Mouse (Mus musculus) intestine, embryonic 15.5 days (tissue): ENCODE data around the gene Thap3. TPM values are rescaled to one million over a fixed set of nuclear protein-coding genes. Genes with fewer than 3 reads are reported as not detected.
A peak's percentile ranks its signal among the peaks of the same experiment; 100 is the strongest.

Source experiments
- ATAC-seq: fragments of 200-750 bp; cut with Nextera tagmentation; 2 replicates; pipeline ENCODE4 v1.8.0; 2017; ENCODE audit warnings: moderate TSS enrichment, moderate library complexity
- H3K27ac ChIP-seq: fragments of 300-500 bp; sonication (generic); 2 replicates; pipeline ENCODE4 v1.5.1; 2015; ENCODE audit warnings: mild to moderate bottlenecking, inconsistent platforms
- H3K27me3 ChIP-seq: fragments of 300-500 bp; sonication (generic); replicated peaks from 2 replicates; pipeline ENCODE4 v1.6.1; 2015; ENCODE audit warnings: inconsistent platforms
- H3K36me3 ChIP-seq: fragments of 300-500 bp; sonication (generic); 2 replicates; pipeline ENCODE4 v1.6.1; 2015; ENCODE audit warnings: inconsistent platforms
- H3K4me1 ChIP-seq: fragments of 300-500 bp; sonication (generic); replicated peaks from 2 replicates; pipeline ENCODE4 v1.6.1; 2015; ENCODE audit warnings: inconsistent platforms
- H3K4me2 ChIP-seq: fragments of 300-500 bp; sonication (generic); replicated peaks from 2 replicates; pipeline ENCODE4 v1.6.1; 2015; ENCODE audit warnings: mild to moderate bottlenecking, inconsistent platforms
- H3K4me3 ChIP-seq: fragments of 300-500 bp; sonication (generic); replicated peaks from 2 replicates; pipeline ENCODE4 v1.5.1; 2015; ENCODE audit warnings: inconsistent platforms
- H3K9ac ChIP-seq: fragments of 300-500 bp; sonication (generic); 2 replicates; pipeline ENCODE4 v1.6.1; 2015; ENCODE audit warnings: inconsistent platforms
- H3K9me3 ChIP-seq: fragments of 300-500 bp; sonication (generic); 2 replicates; pipeline ENCODE4 v1.6.1; 2016; ENCODE audit warnings: inconsistent platforms
- WGBS: fragments of 180-500 bp; shearing (Covaris S2); methylation state at CpG from one replicate; pipeline ENCODE4 v1.1.7; 2015; 5-methylcytosine and 5-hydroxymethylcytosine counted together
- polyA plus RNA-seq: library from polyadenylated mRNA; unstranded; fragments of >200 nt; fragmentation: Nextera tagmentation; extraction: Ambion mirVana; gene quantifications from 2 replicates; pipeline ENCODE4 v1.2.1, GENCODE M21; 2015

Thap3 gene
- polyA plus RNA-seq, 1 experiment from 2014 or later: 31.2 TPM

- no peak for ATAC-seq
- H3K36me3 ChIP-seq: peaks cover 33% of the 10 kb centered on the region
- H3K4me3 ChIP-seq: no peak overlapping the region
- H3K9ac ChIP-seq: no peak overlapping the region
- H3K27ac ChIP-seq: no peak overlapping the region
- WGBS: 95% methylated on average over 3 of the region's 3 CpGs
- H3K27me3 ChIP-seq: no peaks in the 10 kb centered on the region
- no peaks in the 10 kb centered on the region for H3K9me3 ChIP-seq
- H3K4me1 ChIP-seq: no peaks in the 10 kb centered on the region
- no peak overlapping the region for H3K4me2 ChIP-seq
Observed at GRCm38 (mm10) chr4:151975441-151975840, 13.4 kb downstream of the Thap3 start.

GRCm38 (mm10) chr4:151972221-151972967 lies 16.4 kb downstream of the Thap3 start:
- Histone ChIP-seq H3K36me3 (peaks cover 31% of the 10 kb centered on the region), H3K4me2 (no peak overlapping the region), H3K9me3 (no peaks in the 10 kb centered on the region), H3K9ac (no peak overlapping the region), H3K27ac (no peak overlapping the region), H3K27me3 (no peaks in the 10 kb centered on the region), H3K4me3 (no peak overlapping the region), H3K4me1 (no peaks in the 10 kb centered on the region)
- WGBS: 71% methylated on average over 10 of the region's 10 CpGs
- ATAC-seq: no peak

- no peak overlapping the region for H3K4me3 ChIP-seq
- no peak for ATAC-seq
- peaks cover 25% of the 10 kb centered on the region; the same call in 1 of the 2 replicates for H3K36me3 ChIP-seq
- H3K9me3 ChIP-seq: no peaks in the 10 kb centered on the region
- H3K9ac ChIP-seq: no peak overlapping the region
- H3K27me3 ChIP-seq: no peaks in the 10 kb centered on the region
- H3K4me2 ChIP-seq: no peak overlapping the region
- no peak overlapping the region for H3K27ac ChIP-seq
- H3K4me1 ChIP-seq: no peaks in the 10 kb centered on the region
- 93% methylated on average over 26 of the region's 26 CpGs for WGBS
Observed at GRCm38 (mm10) chr4:151968204-151968921, 20.4 kb downstream of the Thap3 start.

- H3K9me3 ChIP-seq: no peaks in the 10 kb centered on the region
- H3K27me3 ChIP-seq: no peaks in the 10 kb centered on the region
- no peak overlapping the region for H3K4me3 ChIP-seq
- ATAC-seq: no peak
- peaks cover 30% of the 10 kb centered on the region; the same call in 1 of the 2 replicates for H3K36me3 ChIP-seq
- no peaks in the 10 kb centered on the region for H3K4me1 ChIP-seq
- WGBS: 86% methylated on average over 3 of the region's 3 CpGs
- H3K4me2 ChIP-seq: no peak overlapping the region
- H3K27ac ChIP-seq: no peak overlapping the region
- no peak overlapping the region for H3K9ac ChIP-seq
Observed at GRCm38 (mm10) chr4:151962817-151963216, 26.0 kb downstream of the Thap3 start.

GRCm38 (mm10) chr4:151960513-151960854 lies 28.3 kb downstream of the Thap3 start:
- ATAC-seq: peak; percentile 92
- Histone ChIP-seq H3K9ac (no peak overlapping the region), H3K27ac (no peak overlapping the region), H3K4me3 (no peak overlapping the region), H3K4me1 (no peaks in the 10 kb centered on the region), H3K4me2 (no peak overlapping the region), H3K27me3 (no peaks in the 10 kb centered on the region), H3K36me3 (peaks cover 50% of the 10 kb centered on the region), H3K9me3 (no peaks in the 10 kb centered on the region)
- 68% methylated on average over 3 of the region's 3 CpGs for WGBS

- Histone ChIP-seq H3K9ac (no peak overlapping the region), H3K27me3 (no peaks in the 10 kb centered on the region), H3K9me3 (no peaks in the 10 kb centered on the region), H3K4me3 (no peak overlapping the region), H3K4me1 (no peaks in the 10 kb centered on the region), H3K27ac (no peak overlapping the region), H3K36me3 (peaks cover 50% of the 10 kb centered on the region), H3K4me2 (no peak overlapping the region)
- 90% methylated on average over 11 of the region's 11 CpGs for WGBS
- no peak for ATAC-seq
Observed at GRCm38 (mm10) chr4:151959849-151960512, 28.8 kb downstream of the Thap3 start.

- H3K36me3 ChIP-seq: peaks cover 52% of the 10 kb centered on the region
- H3K27ac ChIP-seq: no peak overlapping the region
- whole genome bisulfite sequencing: 79% methylated on average over 9 of the region's 9 CpGs
Observed at GRCm38 (mm10) chr4:151957584-151958315, 31.0 kb downstream of the Thap3 start.

GRCm38 (mm10) chr4:151955791-151956190 lies 33.0 kb downstream of the Thap3 start:
- Histone ChIP-seq H3K27me3 (no peaks in the 10 kb centered on the region), H3K9ac (no peak overlapping the region), H3K4me2 (no peak overlapping the region), H3K4me3 (no peak overlapping the region), H3K27ac (no peak overlapping the region), H3K36me3 (peaks cover 58% of the 10 kb centered on the region), H3K4me1 (no peaks in the 10 kb centered on the region), H3K9me3 (no peaks in the 10 kb centered on the region)
- ATAC-seq: no peak
- 96% methylated on average over 1 of the region's 1 CpGs for WGBS

More at GRCm38 (mm10) chr4:151957584-151958315, 31.0 kb downstream of the Thap3 start:
- Histone ChIP-seq H3K9me3 (no peaks in the 10 kb centered on the region), H3K4me3 (no peak overlapping the region), H3K4me2 (no peak overlapping the region), H3K4me1 (no peaks in the 10 kb centered on the region), H3K27me3 (no peaks in the 10 kb centered on the region), H3K9ac (no peak overlapping the region)
- peak; percentile 58; the same call in 1 of the 2 replicates for ATAC-seq

GRCm38 (mm10) chr4:151953209-151953608 lies 35.6 kb downstream of the Thap3 start:
- Histone ChIP-seq H3K27ac (no peak overlapping the region), H3K4me2 (no peak overlapping the region), H3K9me3 (no peaks in the 10 kb centered on the region), H3K4me1 (no peaks in the 10 kb centered on the region), H3K27me3 (no peaks in the 10 kb centered on the region), H3K9ac (no peak overlapping the region), H3K4me3 (no peak overlapping the region), H3K36me3 (peaks cover 43% of the 10 kb centered on the region)
- 72% methylated on average over 6 of the region's 6 CpGs for WGBS
- no peak for ATAC-seq

- Histone ChIP-seq H3K4me1 (no peaks in the 10 kb centered on the region), H3K9me3 (no peaks in the 10 kb centered on the region), H3K4me2 (no peak overlapping the region), H3K27me3 (no peaks in the 10 kb centered on the region), H3K4me3 (no peak overlapping the region), H3K9ac (no peak overlapping the region), H3K27ac (no peak overlapping the region), H3K36me3 (peaks cover 20% of the 10 kb centered on the region; the same call in 1 of the 2 replicates)
- 90% methylated on average over 14 of the region's 14 CpGs for WGBS
- ATAC-seq: no peak
Observed at GRCm38 (mm10) chr4:151948497-151949471, 40.0 kb downstream of the Thap3 start.

GRCm38 (mm10) chr4:151946211-151946610 lies 42.6 kb downstream of the Thap3 start:
- H3K27me3 ChIP-seq: no peaks in the 10 kb centered on the region
- no peaks in the 10 kb centered on the region for H3K9me3 ChIP-seq
- no peak for ATAC-seq
- no peaks in the 10 kb centered on the region for H3K4me1 ChIP-seq
- no peak overlapping the region for H3K27ac ChIP-seq
- no peak overlapping the region for H3K4me3 ChIP-seq
- 90% methylated on average over 11 of the region's 11 CpGs for WGBS
- no peak overlapping the region for H3K4me2 ChIP-seq
- H3K9ac ChIP-seq: no peak overlapping the region
- no peaks in the 10 kb centered on the region for H3K36me3 ChIP-seq
